Mouse (Mus musculus) forebrain, embryonic 10.5 days (tissue): ENCODE measurements around the gene Zfp426. TPM values are rescaled to one million over a fixed set of nuclear protein-coding genes. Genes with fewer than 3 reads are reported as not detected.

Experiments used
- DNase-seq: peaks from one replicate; pipeline ENCODE4 v3.0.0-alpha.2; 2017; ENCODE audit warnings: low spot score; ENCODE audit errors: extremely low spot score
- H3K27ac ChIP-seq: fragments of 300-500 bp; sonication (generic); 2 replicates; pipeline ENCODE4 v1.5.1; 2016; ENCODE audit warnings: mild to moderate bottlenecking
- H3K27me3 ChIP-seq: fragments of 300-500 bp; sonication (generic); 2 replicates; pipeline ENCODE4 v1.6.1; 2016; ENCODE audit warnings: mild to moderate bottlenecking; ENCODE audit not compliant: poor library complexity, severe bottlenecking
- H3K36me3 ChIP-seq: fragments of 300-500 bp; sonication (generic); replicated peaks from 2 replicates; pipeline ENCODE4 v1.6.1; 2016; ENCODE audit warnings: mild to moderate bottlenecking, moderate library complexity
- H3K4me1 ChIP-seq: fragments of 300-500 bp; sonication (generic); 2 replicates; pipeline ENCODE4 v1.6.1; 2016
- H3K4me3 ChIP-seq: fragments of 300-500 bp; sonication (generic); 2 replicates; pipeline ENCODE4 v1.5.1; 2016; ENCODE audit warnings: mild to moderate bottlenecking, moderate library complexity
- H3K9me3 ChIP-seq: fragments of 300-500 bp; sonication (generic); 2 replicates; pipeline ENCODE4 v1.6.1; 2016; ENCODE audit warnings: mild to moderate bottlenecking, moderate library complexity
- WGBS: fragments of 180-500 bp; shearing (Covaris S2); methylation state at CpG from one replicate; pipeline ENCODE4 v1.1.7; 2016; 5-methylcytosine and 5-hydroxymethylcytosine counted together
- polyA plus RNA-seq: library from polyadenylated mRNA; unstranded; fragments of >200 nt; fragmentation: Nextera tagmentation; extraction: Ambion mirVana; gene quantifications from 2 replicates; pipeline ENCODE4 v1.2.1, GENCODE M21; 2016

Gene Zfp426
- polyA plus RNA-seq, 1 experiment from 2014 or later: 26.1 TPM

DNA sequence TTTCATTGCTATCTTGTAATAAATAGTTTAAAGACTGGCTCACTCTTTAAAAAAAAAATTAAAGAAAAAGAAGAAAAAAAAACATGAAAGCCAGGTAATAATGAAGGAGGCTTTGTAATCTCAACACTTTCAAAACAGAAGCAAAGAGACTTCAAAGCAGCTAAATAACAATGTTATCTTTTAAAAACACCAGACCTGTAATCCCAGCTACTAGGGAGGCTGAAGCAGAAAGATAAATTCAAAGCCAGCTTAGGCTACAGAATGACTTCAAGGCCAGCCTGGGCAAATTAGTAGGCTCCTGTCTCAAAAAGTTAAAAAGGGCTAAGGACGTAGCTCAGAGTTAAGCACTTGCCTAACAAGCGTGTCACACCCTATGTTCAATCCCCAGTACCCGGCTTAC is 17.1 kb upstream of the Zfp426 start:
- Histone ChIP-seq H3K9me3 (no peaks in the 10 kb centered on the region), H3K27ac (no peak overlapping the region), H3K36me3 (peaks cover 97% of the 10 kb centered on the region), H3K4me1 (no peaks in the 10 kb centered on the region; the same call in 1 of the 2 replicates), H3K27me3 (no peaks in the 10 kb centered on the region), H3K4me3 (no peak overlapping the region)
- WGBS: 80% methylated on average over 3 of the region's 3 CpGs
- DNase-seq: no peak

DNA sequence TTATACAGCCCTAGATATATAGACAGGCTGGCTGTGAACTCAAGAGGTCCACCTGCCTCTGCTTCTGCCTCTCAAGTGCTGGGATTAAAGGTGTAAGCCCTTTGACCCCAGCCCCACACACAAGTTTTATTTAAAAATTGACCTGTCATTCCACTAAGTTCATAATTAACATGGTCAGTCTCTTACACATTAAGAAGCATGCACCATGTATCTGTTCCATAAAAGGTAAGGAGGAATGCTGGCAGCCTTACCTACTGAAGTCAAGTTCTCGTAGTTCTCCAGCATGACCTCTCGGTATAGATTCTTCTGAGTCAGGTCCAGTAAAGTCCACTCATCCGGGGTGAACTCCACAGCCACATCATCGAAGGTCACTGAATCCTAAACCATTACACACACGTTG is 12.3 kb upstream of the Zfp426 start:
- no peaks in the 10 kb centered on the region for H3K4me1 ChIP-seq
- no peak overlapping the region for H3K4me3 ChIP-seq
- H3K36me3 ChIP-seq: peaks cover 97% of the 10 kb centered on the region
- DNase-seq: no peak
- no peak overlapping the region for H3K27ac ChIP-seq
- H3K9me3 ChIP-seq: no peaks in the 10 kb centered on the region
- WGBS: 93% methylated on average over 5 of the region's 5 CpGs
- no peaks in the 10 kb centered on the region for H3K27me3 ChIP-seq

DNA sequence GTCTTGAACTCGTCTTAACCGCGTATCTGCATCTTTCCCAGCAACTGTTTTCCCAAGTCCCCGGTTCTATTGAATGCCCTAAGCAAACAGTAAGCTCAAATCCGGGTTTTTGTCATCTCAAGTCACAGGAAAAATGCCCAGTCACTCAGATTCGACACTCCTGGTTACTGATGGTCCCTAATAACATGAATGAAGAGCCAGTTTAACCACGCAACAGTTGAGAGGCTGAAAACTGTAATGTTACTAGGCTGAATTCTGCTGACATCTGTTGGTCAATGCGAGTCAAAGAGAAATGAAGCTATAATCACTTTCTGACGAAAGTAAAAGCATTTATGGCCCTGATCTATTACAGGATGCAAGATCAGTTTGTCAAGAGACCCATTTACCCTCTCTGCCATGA is 735 bp upstream of the Zfp426 start:
- peak overlapping the region; percentile 95 for H3K27ac ChIP-seq
- no peak for DNase-seq
- H3K4me3 ChIP-seq: peak overlapping the region; percentile 93
- peaks cover 67% of the 10 kb centered on the region for H3K36me3 ChIP-seq
- H3K27me3 ChIP-seq: no peaks in the 10 kb centered on the region
- H3K4me1 ChIP-seq: peaks cover 25% of the 10 kb centered on the region
- H3K9me3 ChIP-seq: no peaks in the 10 kb centered on the region
- 9% methylated on average over 9 of the region's 9 CpGs for WGBS

DNA sequence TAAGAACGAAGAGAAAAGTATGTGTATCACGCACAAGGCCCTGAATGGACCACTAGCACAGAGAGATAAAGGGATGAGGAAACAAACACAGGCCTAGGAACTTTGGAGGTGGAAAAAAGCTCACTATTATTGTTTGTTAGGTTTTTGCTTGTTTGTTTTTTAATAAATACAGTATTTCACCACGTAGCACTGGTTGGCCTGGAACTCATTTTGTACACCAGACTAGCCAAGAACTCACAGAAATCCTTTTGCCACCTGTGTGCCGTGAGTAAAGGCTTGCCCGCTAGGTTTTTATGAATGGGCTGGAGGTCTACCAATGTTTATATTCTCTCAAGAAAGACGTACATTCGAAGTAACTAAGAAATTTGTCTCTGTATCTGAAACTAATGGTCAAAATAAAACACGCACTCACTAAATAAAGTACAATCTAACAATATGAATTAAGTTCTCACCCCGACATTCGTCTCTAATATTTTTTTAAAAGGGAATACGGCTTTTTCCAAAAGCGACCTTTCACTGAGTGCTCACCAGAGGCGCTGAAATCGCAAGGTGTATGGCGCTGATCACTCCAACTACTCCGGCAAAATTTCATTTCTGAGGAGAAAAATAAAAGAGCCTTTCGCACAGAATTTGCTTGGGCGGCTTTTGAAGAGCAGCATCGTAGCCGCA is 554 bp downstream of the Zfp426 start:
- H3K4me3 ChIP-seq: peak overlapping the region; percentile 93
- peaks cover 61% of the 10 kb centered on the region for H3K36me3 ChIP-seq
- DNase-seq: no peak
- no peaks in the 10 kb centered on the region for H3K27me3 ChIP-seq
- WGBS: 15% methylated on average over 20 of the region's 20 CpGs
- peaks cover 25% of the 10 kb centered on the region for H3K4me1 ChIP-seq
- H3K9me3 ChIP-seq: no peaks in the 10 kb centered on the region
- peak overlapping the region; percentile 95 for H3K27ac ChIP-seq

DNA sequence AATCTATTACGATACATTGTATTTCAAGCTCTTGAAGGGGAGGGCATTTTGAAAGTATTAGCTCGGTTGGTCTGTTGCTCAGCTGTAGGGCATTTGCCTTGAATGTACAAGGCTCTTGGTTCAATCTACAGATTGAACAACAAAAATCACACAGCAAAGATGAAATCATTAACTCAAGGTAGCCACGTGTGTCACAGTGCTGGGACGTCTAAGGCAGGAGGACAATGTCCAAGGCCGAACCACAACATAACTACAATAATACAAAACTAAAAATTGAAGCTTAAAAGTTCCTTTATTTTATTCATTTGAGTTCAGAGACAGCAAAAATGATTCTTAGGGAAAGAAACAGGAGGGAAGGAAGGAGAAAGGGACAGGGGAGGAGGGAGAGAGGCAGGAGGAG is 3.0 kb downstream of the Zfp426 start:
- H3K4me3 ChIP-seq: no peak overlapping the region
- H3K27me3 ChIP-seq: no peaks in the 10 kb centered on the region
- 89% methylated on average over 5 of the region's 5 CpGs for WGBS
- no peaks in the 10 kb centered on the region for H3K9me3 ChIP-seq
- H3K4me1 ChIP-seq: peaks cover 25% of the 10 kb centered on the region
- no peak for DNase-seq
- H3K27ac ChIP-seq: no peak overlapping the region
- H3K36me3 ChIP-seq: peaks cover 60% of the 10 kb centered on the region

GRCm38 (mm10) chr9:20479396-20479795 is 13.2 kb downstream of the Zfp426 start:
- peaks cover 89% of the 10 kb centered on the region for H3K36me3 ChIP-seq

GRCm38 (mm10) chr9:20476632-20477031 is 15.9 kb downstream of the Zfp426 start:
- H3K27me3 ChIP-seq: no peaks in the 10 kb centered on the region
- H3K27ac ChIP-seq: no peak overlapping the region
- H3K36me3 ChIP-seq: peaks cover 89% of the 10 kb centered on the region
- no peaks in the 10 kb centered on the region; the same call in 1 of the 2 replicates for H3K9me3 ChIP-seq
- WGBS: 89% methylated on average over 1 of the region's 1 CpGs
- DNase-seq: no peak
- H3K4me3 ChIP-seq: no peak overlapping the region
- no peaks in the 10 kb centered on the region for H3K4me1 ChIP-seq

More at GRCm38 (mm10) chr9:20479396-20479795, 13.2 kb downstream of the Zfp426 start:
- no peaks in the 10 kb centered on the region for H3K27me3 ChIP-seq
- no peaks in the 10 kb centered on the region for H3K4me1 ChIP-seq
- H3K4me3 ChIP-seq: no peak overlapping the region
- no peak overlapping the region for H3K27ac ChIP-seq
- 94% methylated on average over 5 of the region's 5 CpGs for WGBS
- no peaks in the 10 kb centered on the region for H3K9me3 ChIP-seq
- no peak for DNase-seq

DNA sequence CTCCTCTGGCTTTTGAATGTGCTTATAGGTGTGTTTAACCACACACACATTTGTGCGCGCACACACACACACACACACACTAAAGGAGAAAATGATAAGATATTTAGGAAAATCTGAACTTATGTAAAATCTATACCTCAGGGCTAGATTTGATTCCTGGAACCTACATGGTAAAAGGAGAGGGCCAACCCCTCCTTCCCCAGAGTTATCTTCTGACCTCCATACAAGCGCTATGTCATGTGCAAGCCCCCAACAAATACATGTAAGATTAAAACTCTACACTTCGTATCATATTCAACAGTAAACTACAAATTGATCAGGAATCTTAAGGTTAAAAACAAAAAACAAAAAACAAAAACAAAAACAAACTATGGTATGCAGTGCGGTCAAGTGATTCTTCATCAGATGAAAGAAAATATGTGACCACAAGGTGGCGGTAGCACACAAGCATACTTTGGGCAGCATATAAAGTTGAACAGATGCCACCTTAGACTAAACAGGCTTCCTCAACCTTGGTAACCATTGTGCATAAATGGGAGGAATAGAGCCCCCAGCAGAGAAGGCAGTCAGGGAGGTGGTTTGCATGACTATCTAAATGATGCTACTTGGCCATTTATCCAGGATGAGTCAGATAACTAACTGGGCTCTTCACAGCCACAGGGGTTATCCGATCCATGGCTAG is 25.6 kb downstream of the Zfp426 start:
- H3K4me3 ChIP-seq: no peak overlapping the region
- peaks cover 34% of the 10 kb centered on the region for H3K36me3 ChIP-seq
- no peak overlapping the region for H3K27ac ChIP-seq
- H3K9me3 ChIP-seq: peaks cover 22% of the 10 kb centered on the region
- no peaks in the 10 kb centered on the region for H3K4me1 ChIP-seq
- DNase-seq: peak; percentile 24
- no peaks in the 10 kb centered on the region for H3K27me3 ChIP-seq
- 57% methylated on average over 7 of the region's 7 CpGs for WGBS

DNA sequence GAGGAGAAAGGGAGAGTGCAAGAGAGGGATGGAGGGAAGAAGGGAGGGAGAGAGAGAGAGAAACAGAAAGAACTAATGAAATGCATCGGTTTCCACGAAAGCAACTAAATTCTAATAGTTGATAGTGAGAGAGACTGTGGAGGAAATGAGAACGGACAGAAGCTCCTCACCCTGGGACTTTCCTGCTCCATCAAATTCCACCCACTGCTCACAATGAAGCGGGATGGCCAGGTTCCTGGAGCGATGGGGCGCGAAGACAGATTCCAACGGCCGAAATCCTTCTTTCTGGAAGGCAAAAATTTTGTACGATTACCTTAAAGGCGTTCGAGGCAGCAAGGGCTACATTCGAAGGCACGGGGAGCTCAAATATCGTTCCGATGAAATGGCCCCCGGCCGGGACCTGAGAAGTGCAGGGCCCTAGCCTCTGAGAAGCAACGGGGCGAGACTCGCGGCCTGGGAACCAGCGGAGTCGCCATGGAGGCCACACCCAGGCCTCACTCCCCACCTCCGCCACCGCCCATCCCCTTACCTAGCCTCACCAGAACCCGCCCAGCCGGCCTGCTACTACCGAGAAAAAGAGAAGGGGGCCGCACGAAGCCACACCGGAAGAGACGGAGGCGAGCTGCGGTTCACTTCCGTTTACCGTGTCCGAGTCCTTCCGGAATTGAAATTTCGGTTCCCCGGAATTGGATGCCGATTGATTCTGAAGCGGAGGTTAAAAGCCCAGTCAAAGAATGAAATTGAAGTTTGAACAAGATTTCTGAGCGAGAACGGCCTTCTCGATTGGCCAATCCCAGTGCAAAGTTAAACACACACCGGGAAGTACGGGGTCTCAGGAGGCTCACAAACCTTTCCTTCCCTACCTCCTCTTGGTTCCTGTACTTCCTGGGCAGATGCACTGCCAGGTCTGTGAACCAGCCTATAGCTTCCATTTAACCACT is 32.9 kb downstream of the Zfp426 start, which contains the start of gene Zfp26:
TSS of gene Zfp26 (minus strand) at position 786 of the 941 bp plus-strand sequence.
- H3K9me3 ChIP-seq: no peaks in the 10 kb centered on the region
- WGBS: under 1% methylated on average over 48 of the region's 48 CpGs
- peaks cover 17% of the 10 kb centered on the region for H3K4me1 ChIP-seq
- H3K4me3 ChIP-seq: peak within 1 kb of the TSS; percentile 88
- no peaks in the 10 kb centered on the region for H3K27me3 ChIP-seq
- H3K36me3 ChIP-seq: peaks cover 38% of the 10 kb centered on the region
- peak; percentile 77 for DNase-seq
- peak within 1 kb of the TSS; percentile 97 for H3K27ac ChIP-seq

- peaks cover 5% of the 10 kb centered on the region; the same call in 1 of the 2 replicates for H3K9me3 ChIP-seq
- H3K4me3 ChIP-seq: no peak overlapping the region
- peaks cover 92% of the 10 kb centered on the region for H3K36me3 ChIP-seq
- H3K4me1 ChIP-seq: peaks cover 6% of the 10 kb centered on the region
- WGBS: 94% methylated on average over 4 of the region's 4 CpGs
- H3K27me3 ChIP-seq: no peaks in the 10 kb centered on the region
- DNase-seq: no peak
- no peak overlapping the region for H3K27ac ChIP-seq
These were observed 38.9 kb downstream of the Zfp426 start for GRCm38 (mm10) chr9:20453647-20454046.

GRCm38 (mm10) chr9:20451493-20451892 is 41.1 kb downstream of the Zfp426 start:
- H3K27ac ChIP-seq: no peak overlapping the region
- H3K9me3 ChIP-seq: peaks cover 5% of the 10 kb centered on the region; the same call in 1 of the 2 replicates
- H3K4me3 ChIP-seq: no peak overlapping the region
- WGBS: 93% methylated on average over 1 of the region's 1 CpGs
- peaks cover 94% of the 10 kb centered on the region for H3K36me3 ChIP-seq
- DNase-seq: no peak
- no peaks in the 10 kb centered on the region for H3K4me1 ChIP-seq
- H3K27me3 ChIP-seq: no peaks in the 10 kb centered on the region

DNA sequence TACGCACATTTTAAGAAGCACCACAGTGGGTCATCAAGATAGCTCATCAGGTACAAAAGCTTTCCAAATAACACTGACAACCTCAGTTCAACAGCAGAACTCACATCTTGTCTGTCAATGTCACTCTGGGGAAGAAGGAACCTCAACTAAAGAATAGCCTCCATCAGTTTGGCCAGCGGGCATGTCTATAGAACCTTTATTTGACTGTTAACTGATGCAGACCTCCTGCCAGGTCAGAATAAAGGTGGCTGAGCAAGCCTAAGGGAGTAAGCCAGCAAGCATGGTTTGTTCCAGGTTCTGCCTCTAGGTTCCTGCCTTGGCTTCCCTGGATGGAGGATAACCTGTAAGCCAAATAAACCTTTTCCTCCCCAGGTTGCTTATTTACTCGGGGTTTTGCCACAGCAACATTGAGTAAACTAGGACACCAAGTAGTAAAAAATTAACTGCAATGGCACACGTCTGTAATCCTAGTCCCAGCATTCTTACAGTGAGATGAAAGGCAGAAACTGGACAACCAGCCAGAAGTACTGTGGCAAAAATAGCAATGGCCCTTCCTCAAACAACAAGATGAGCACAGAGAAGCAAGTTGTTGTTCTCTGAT is 49.3 kb downstream of the Zfp426 start:
- DNase-seq: no peak
- H3K4me3 ChIP-seq: no peak overlapping the region
- no peaks in the 10 kb centered on the region for H3K4me1 ChIP-seq
- H3K27ac ChIP-seq: no peak overlapping the region
- no peaks in the 10 kb centered on the region for H3K27me3 ChIP-seq
- peaks cover 14% of the 10 kb centered on the region for H3K9me3 ChIP-seq
- 92% methylated on average over 4 of the region's 4 CpGs for WGBS
- peaks cover 97% of the 10 kb centered on the region for H3K36me3 ChIP-seq
